Mouse (Mus musculus) ES-E14 (cell line): ENCODE results near the gene Ipo13. TPM values are rescaled to one million over a fixed set of nuclear protein-coding genes. Genes with fewer than 3 reads are reported as not detected.
A peak's percentile ranks its signal among the peaks of the same experiment; 100 is the strongest.

Experiments used
- DNase-seq: peaks from one replicate; pipeline ENCODE4 v3.0.0-alpha.2; 2013; ENCODE audit warnings: low read depth, low spot score
- H3K27ac ChIP-seq: 2 replicates; pipeline ENCODE4 v1.5.1; 2012; ENCODE audit warnings: low read depth, mild to moderate bottlenecking, low read length, moderate library complexity, mixed read lengths; ENCODE audit not compliant: poor library complexity, insufficient read depth, severe bottlenecking
- H3K36me3 ChIP-seq: 2 replicates; pipeline ENCODE4 v1.6.1; 2012; ENCODE audit warnings: mild to moderate bottlenecking, low read length, moderate library complexity, mixed read lengths; ENCODE audit not compliant: control insufficient read depth, poor library complexity, insufficient read depth, severe bottlenecking
- H3K4me1 ChIP-seq, 2 experiments: fragments of 150-350 bp in 1 of 2; sonication (generic) in 1 of 2; 2 replicates each; pipeline ENCODE4 v1.6.1; 2012; ENCODE audit warnings: low read length in 2 of 2, mild to moderate bottlenecking in 1 of 2, mixed read lengths in 1 of 2; ENCODE audit not compliant: control insufficient read depth in 2 of 2, insufficient read depth in 2 of 2, poor library complexity in 1 of 2
- H3K4me3 ChIP-seq, 2 experiments: fragments of 150-350 bp in 1 of 2; sonication (generic) in 1 of 2; 2 replicates each; pipeline ENCODE4 v1.5.1; 2012; ENCODE audit warnings: low read length in 2 of 2, low read depth in 1 of 2, mild to moderate bottlenecking in 1 of 2, mixed read lengths in 1 of 2; ENCODE audit not compliant: insufficient read depth in 1 of 2, poor library complexity in 1 of 2, severe bottlenecking in 1 of 2
- H3K9ac ChIP-seq: 2 replicates; pipeline ENCODE4 v1.6.1; 2012; ENCODE audit warnings: low read depth, mild to moderate bottlenecking, low read length, mixed read lengths; ENCODE audit not compliant: poor library complexity, insufficient read depth, severe bottlenecking
- H3K9me3 ChIP-seq: fragments of 150-350 bp; sonication (generic); 2 replicates; pipeline ENCODE4 v1.6.1; 2012; ENCODE audit warnings: low read depth, mild to moderate bottlenecking, low read length; ENCODE audit not compliant: control insufficient read depth, insufficient read depth
- CHD2 ChIP-seq: IDR thresholded peaks from 2 replicates; pipeline ENCODE4 v1.6.1; 2014; ENCODE audit warnings: mild to moderate bottlenecking, low read depth, low read length, inconsistent platforms
- HCFC1 ChIP-seq: IDR thresholded peaks from 2 replicates; pipeline ENCODE4 v1.6.1; 2012; ENCODE audit warnings: low read length, inconsistent platforms, borderline replicate concordance; ENCODE audit not compliant: insufficient read depth
- MAFK ChIP-seq: IDR thresholded peaks from 2 replicates; pipeline ENCODE4 v1.6.1; 2014; ENCODE audit warnings: mild to moderate bottlenecking, low read depth, low read length, inconsistent platforms; ENCODE audit not compliant: insufficient read depth
- ZC3H11A ChIP-seq: IDR thresholded peaks from 2 replicates; pipeline ENCODE4 v1.6.1; 2012; ENCODE audit warnings: low read depth, mild to moderate bottlenecking, inconsistent platforms, low read length, borderline replicate concordance
- ZNF384 ChIP-seq: IDR thresholded peaks from 2 replicates; pipeline ENCODE4 v1.6.1; 2012; ENCODE audit warnings: low read depth, low read length, inconsistent platforms
- in situ Hi-C, 2 experiments: fragments of 600-800 bp; cut with MboI; formaldehyde crosslinking; loops; one replicate each; pipeline ENCODE4 v1.15.1; 2025; ENCODE audit warnings: low sequenced_read_pairs in 2 of 2, inconsistent platforms in 1 of 2; ENCODE audit not compliant: unreplicated experiment in 2 of 2
- total RNA-seq: library from RNA; depleted of rRNA; stranded (reverse); fragments of 300-350 nt; gene quantifications from 2 replicates; pipeline ENCODE4 v1.2.3, GENCODE M21; 2012

The Ipo13 gene
- total RNA-seq, 1 experiment, result 50.2 TPM

GRCm38 (mm10) chr4:117885093-117885492 is 29.7 kb downstream of the Ipo13 start:
- Histone ChIP-seq H3K4me1 (peaks cover 0 to 16% of the 10 kb centered on the region in 2 experiments; a peak in 1 of 4 replicates), H3K27ac (no peak overlapping the region), H3K4me3 (no peak overlapping the region), H3K36me3 (peaks cover 31% of the 10 kb centered on the region), H3K9ac (no peak overlapping the region), H3K9me3 (no peaks in the 10 kb centered on the region)
- TF ChIP-seq ZC3H11A (no peak), ZNF384 (no peak), MAFK (no peak), HCFC1 (no peak), CHD2 (no peak)
- in situ Hi-C loops, result no loop called here
- DNase-seq, result no peak

- no peak for TF ChIP-seq MAFK
- no peak for DNase-seq
- Histone ChIP-seq H3K27ac (no peak overlapping the region), H3K4me1 (peaks cover 0 to 16% of the 10 kb centered on the region in 2 experiments; a peak in 1 of 4 replicates), H3K4me3 (no peak overlapping the region), H3K9ac (no peak overlapping the region), H3K36me3 (peaks cover 22% of the 10 kb centered on the region), H3K9me3 (no peaks in the 10 kb centered on the region)
- in situ Hi-C loops, result no loop called here
Observed at GRCm38 (mm10) chr4:117884146-117884545, 30.7 kb downstream of the Ipo13 start.

DNA sequence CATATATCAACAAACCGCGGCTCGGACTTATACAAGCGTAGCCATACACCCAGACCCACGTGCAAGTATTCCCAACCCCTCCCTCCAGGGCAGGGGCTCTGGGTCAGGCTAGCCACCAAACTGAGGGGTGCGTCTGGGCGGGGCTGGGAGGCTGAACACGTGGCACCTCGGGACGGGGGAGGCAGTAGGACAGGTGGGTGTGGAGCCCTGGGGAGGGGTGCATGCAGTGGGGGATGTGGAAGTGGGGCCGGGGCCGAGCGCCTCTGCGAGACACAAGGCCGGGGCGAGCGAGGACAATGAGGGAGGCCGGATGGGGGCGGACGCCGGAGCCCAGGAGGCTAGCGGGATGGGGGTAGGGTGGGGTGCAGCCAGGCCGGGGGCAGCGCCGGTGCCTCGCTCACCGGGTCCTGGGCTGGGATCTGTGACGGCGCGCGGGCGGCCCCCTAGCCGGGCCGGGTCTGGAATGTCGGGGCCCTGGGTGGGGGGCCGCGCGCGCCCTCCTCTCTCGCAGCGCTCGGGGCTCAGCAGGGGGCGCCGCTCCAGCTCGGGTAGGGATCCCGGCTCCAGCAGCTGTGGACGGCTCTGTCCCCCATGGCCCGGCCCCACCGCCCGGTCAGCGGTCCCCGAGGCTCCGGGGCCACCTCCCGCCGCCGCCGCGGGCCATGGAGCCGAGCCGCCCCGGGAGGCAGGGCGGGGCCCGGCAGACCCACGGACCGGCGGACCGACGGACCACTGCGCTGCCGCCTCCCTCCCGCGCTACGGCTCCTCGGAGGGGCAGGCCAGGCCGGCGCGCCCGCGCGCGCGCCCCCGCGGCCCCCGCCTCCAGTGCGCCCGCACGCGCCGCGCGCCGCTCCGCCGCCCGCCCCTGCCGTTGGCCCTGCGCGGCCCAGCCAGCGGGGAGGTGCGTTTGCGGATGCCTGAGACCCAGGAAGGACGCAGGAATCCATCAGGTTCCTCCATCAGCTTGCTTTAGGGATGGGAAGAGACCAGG is 31.8 kb downstream of the Ipo13 start, which contains the start of gene B4galt2:
Gene B4galt2, minus strand, starts transcription at position 787 of the 991 bp plus-strand sequence.
- no peak for DNase-seq
- Histone ChIP-seq H3K27ac (no peak within 1 kb of the TSS), H3K36me3 (peaks cover 22% of the 10 kb centered on the region), H3K4me1 (peaks cover 0 to 16% of the 10 kb centered on the region in 2 experiments; a peak in 1 of 4 replicates), H3K4me3 (peak within 1 kb of the TSS; percentile 76 to 91), H3K9ac (peak within 1 kb of the TSS; percentile 86), H3K9me3 (no peaks in the 10 kb centered on the region)
- no peak for TF ChIP-seq MAFK
- TF ChIP-seq CHD2, result no peak
- no peak for TF ChIP-seq HCFC1
- TF ChIP-seq ZNF384, result no peak
- no peak for TF ChIP-seq ZC3H11A
- in situ Hi-C loops, result no loop called here

DNA sequence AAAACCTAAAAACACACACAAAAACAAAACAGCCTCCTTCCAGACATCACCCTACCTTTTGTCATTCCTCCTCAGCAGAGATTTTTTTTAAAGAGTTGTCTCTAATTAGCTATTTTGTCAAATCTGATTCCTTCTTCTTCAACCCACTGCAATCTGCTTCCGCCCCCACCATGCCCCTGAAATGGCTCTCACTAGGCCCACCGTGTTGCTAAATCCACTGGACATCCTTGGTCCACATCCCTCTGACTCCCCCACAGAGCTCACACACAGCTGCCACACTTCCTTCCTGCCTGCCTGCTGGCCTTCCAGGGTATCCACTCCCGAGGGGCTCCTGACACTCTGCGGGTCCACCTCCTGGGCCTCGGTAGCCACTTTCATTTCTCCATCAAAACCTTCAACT is 36.1 kb downstream of the Ipo13 start:
- in situ Hi-C loops, result no loop called here
- H3K36me3 ChIP-seq, result peaks cover 18% of the 10 kb centered on the region; the same call in 1 of the 2 replicates
- peaks cover 0 to 12% of the 10 kb centered on the region in 2 experiments; a peak in 1 of 4 replicates for H3K4me1 ChIP-seq
- no peak overlapping the region for H3K27ac ChIP-seq
- no peak overlapping the region for H3K9ac ChIP-seq
- TF ChIP-seq ZNF384 (no peak), ZC3H11A (no peak), HCFC1 (no peak), MAFK (no peak), CHD2 (no peak)
- no peak overlapping the region for H3K4me3 ChIP-seq
- no peak for DNase-seq
- H3K9me3 ChIP-seq, result no peaks in the 10 kb centered on the region
